16 mouse cellular contexts compared by ENCODE assay signal in the genomic region with DNA sequence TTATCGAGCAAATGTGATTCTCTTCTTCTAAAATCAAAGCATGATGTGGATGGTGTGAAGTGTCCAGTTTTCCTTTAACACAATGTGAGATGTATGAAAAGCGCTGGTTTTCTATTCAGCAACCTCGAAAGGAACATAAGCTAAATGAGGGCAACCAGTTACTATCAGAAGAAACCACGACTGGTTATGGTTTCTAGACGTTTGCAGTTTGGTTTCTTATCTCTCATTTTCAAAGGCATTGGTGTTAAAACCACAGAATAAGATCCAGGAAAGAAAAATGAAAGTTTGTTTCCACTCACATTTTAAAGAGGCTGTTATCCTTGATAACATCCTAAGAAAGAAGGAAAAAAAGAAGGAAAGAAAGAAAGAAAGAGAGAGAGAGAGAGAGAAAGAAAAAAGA.
"Had no signal": no experiment of that assay in that cellular context is flagged by ENCODE, and none has a peak within 500 bp of the region (broad histone marks: within the 10 kb centered on the region; RNA-seq: fewer than 3 reads in every experiment).

No protein-coding gene starts in this region.

- DNase-seq: kidney, adult 11 months; kidney, adult 9 months; kidney, postnatal 36 days; layer of hippocampus, adult 9-11 months; layer of hippocampus, postnatal 36 days; lung, postnatal 14 days; midbrain, embryonic 14.5 days; right cerebral cortex, adult 18-20 months; right cerebral cortex, postnatal 25 days had no signal

- H3K4me2 ChIP-seq: limb, embryonic 13.5 days; lung, embryonic 15.5 days; neural tube, embryonic 15.5 days had no signal

- H3K9me3 ChIP-seq: limb, embryonic 13.5 days; lung, embryonic 15.5 days; neural tube, embryonic 15.5 days had no signal

- H3K4me1 ChIP-seq: limb, embryonic 13.5 days; lung, embryonic 15.5 days; neural tube, embryonic 15.5 days had no signal

- H3K4me3 ChIP-seq: limb, embryonic 13.5 days; lung, embryonic 15.5 days; myocyte; neural tube, embryonic 15.5 days had no signal

- H3K36me3 ChIP-seq: limb, embryonic 13.5 days; lung, embryonic 15.5 days; neural tube, embryonic 15.5 days had no signal

- H3K9ac ChIP-seq: limb, embryonic 13.5 days; lung, embryonic 15.5 days; neural tube, embryonic 15.5 days had no signal

- H3K27ac ChIP-seq: kidney, postnatal 0 days; limb, embryonic 13.5 days; lung, embryonic 15.5 days; macrophage; neural tube, embryonic 15.5 days; stomach, postnatal 0 days had no signal
